Mouse (Mus musculus) embryonic facial prominence, embryonic 10.5 days (tissue): ENCODE measurements at regions not wholly inside any gene's neighbourhood (a gene's known extent, or its start where the extent isn't known, plus 50 kb on each side); places are given as distances from the start of the nearest gene placed in this dataset.

Experiments
- DNase-seq: peaks from one replicate; pipeline ENCODE4 v3.0.0-alpha.2; 2017; ENCODE audit warnings: low spot score
- H3K27ac ChIP-seq: fragments of 300-500 bp; sonication (generic); replicated peaks from 2 replicates; pipeline ENCODE4 v1.5.1; 2016; ENCODE audit warnings: mild to moderate bottlenecking
- H3K27me3 ChIP-seq: fragments of 300-500 bp; sonication (generic); replicated peaks from 2 replicates; pipeline ENCODE4 v1.6.1; 2016; ENCODE audit warnings: low read depth, mild to moderate bottlenecking; ENCODE audit not compliant: poor library complexity, severe bottlenecking
- H3K36me3 ChIP-seq: fragments of 300-500 bp; sonication (generic); replicated peaks from 2 replicates; pipeline ENCODE4 v1.6.1; 2016; ENCODE audit warnings: mild to moderate bottlenecking, moderate library complexity
- H3K4me1 ChIP-seq: fragments of 300-500 bp; sonication (generic); 2 replicates; pipeline ENCODE4 v1.6.1; 2016
- H3K4me3 ChIP-seq: fragments of 300-500 bp; sonication (generic); 2 replicates; pipeline ENCODE4 v1.5.1; 2016; ENCODE audit warnings: mild to moderate bottlenecking, moderate library complexity
- H3K9me3 ChIP-seq: fragments of 300-500 bp; sonication (generic); 2 replicates; pipeline ENCODE4 v1.6.1; 2016; ENCODE audit warnings: mild to moderate bottlenecking
- WGBS: fragments of 180-500 bp; shearing (Covaris S2); methylation state at CpG from one replicate; pipeline ENCODE4 v1.1.7; 2016; 5-methylcytosine and 5-hydroxymethylcytosine counted together

GRCm38 (mm10) chr2:171237276-171237960, 505.8 kb downstream of the Dok5 start:
- no peak overlapping the region for H3K4me3 ChIP-seq
- no peak for DNase-seq
- no peaks in the 10 kb centered on the region for H3K4me1 ChIP-seq
- H3K27me3 ChIP-seq = no peaks in the 10 kb centered on the region
- H3K27ac ChIP-seq = no peak overlapping the region
- H3K36me3 ChIP-seq = no peaks in the 10 kb centered on the region
- WGBS = 74% methylated on average over 8 of the region's 8 CpGs
- H3K9me3 ChIP-seq = no peaks in the 10 kb centered on the region

- no peak overlapping the region for H3K4me3 ChIP-seq
- no peaks in the 10 kb centered on the region for H3K27me3 ChIP-seq
- H3K9me3 ChIP-seq = no peaks in the 10 kb centered on the region
- H3K27ac ChIP-seq = no peak overlapping the region
- H3K4me1 ChIP-seq = no peaks in the 10 kb centered on the region
- DNase-seq = no peak
- no peaks in the 10 kb centered on the region for H3K36me3 ChIP-seq
Measured at GRCm38 (mm10) chr2:171232812-171233211, 501.2 kb downstream of the Dok5 start.

GRCm38 (mm10) chr2:171231288-171232050, 499.9 kb downstream of the Dok5 start:
- no peak for DNase-seq
- no peaks in the 10 kb centered on the region for H3K27me3 ChIP-seq
- no peak overlapping the region for H3K4me3 ChIP-seq
- H3K4me1 ChIP-seq = no peaks in the 10 kb centered on the region
- H3K27ac ChIP-seq = no peak overlapping the region
- WGBS = 76% methylated on average over 7 of the region's 7 CpGs
- H3K36me3 ChIP-seq = no peaks in the 10 kb centered on the region
- no peaks in the 10 kb centered on the region for H3K9me3 ChIP-seq

GRCm38 (mm10) chr2:171230536-171230935, 498.9 kb downstream of the Dok5 start:
- no peak overlapping the region for H3K4me3 ChIP-seq
- H3K9me3 ChIP-seq = no peaks in the 10 kb centered on the region
- no peaks in the 10 kb centered on the region for H3K36me3 ChIP-seq
- H3K27ac ChIP-seq = no peak overlapping the region
- H3K27me3 ChIP-seq = no peaks in the 10 kb centered on the region
- WGBS = 87% methylated on average over 12 of the region's 12 CpGs
- DNase-seq = no peak
- no peaks in the 10 kb centered on the region for H3K4me1 ChIP-seq

GRCm38 (mm10) chr2:171228229-171228628, 496.6 kb downstream of the Dok5 start:
- Histone ChIP-seq H3K4me1 (no peaks in the 10 kb centered on the region), H3K36me3 (no peaks in the 10 kb centered on the region), H3K9me3 (no peaks in the 10 kb centered on the region), H3K27me3 (no peaks in the 10 kb centered on the region), H3K4me3 (no peak overlapping the region), H3K27ac (no peak overlapping the region)
- DNase-seq = no peak
- WGBS = 77% methylated on average over 3 of the region's 3 CpGs

GRCm38 (mm10) chr2:171213792-171214191, 482.2 kb downstream of the Dok5 start:
- H3K27me3 ChIP-seq = no peaks in the 10 kb centered on the region
- no peaks in the 10 kb centered on the region for H3K36me3 ChIP-seq
- no peaks in the 10 kb centered on the region for H3K4me1 ChIP-seq
- no peak overlapping the region for H3K27ac ChIP-seq
- no peaks in the 10 kb centered on the region for H3K9me3 ChIP-seq
- WGBS = 80% methylated on average over 6 of the region's 6 CpGs
- H3K4me3 ChIP-seq = no peak overlapping the region
- no peak for DNase-seq

GRCm38 (mm10) chr2:171196472-171196871, 464.9 kb downstream of the Dok5 start:
- Histone ChIP-seq H3K9me3 (no peaks in the 10 kb centered on the region), H3K4me1 (no peaks in the 10 kb centered on the region), H3K4me3 (no peak overlapping the region), H3K27ac (no peak overlapping the region), H3K36me3 (no peaks in the 10 kb centered on the region), H3K27me3 (no peaks in the 10 kb centered on the region)
- DNase-seq = no peak
- 85% methylated on average over 7 of the region's 7 CpGs for WGBS

- no peak for DNase-seq
- 74% methylated on average over 5 of the region's 5 CpGs for WGBS
- Histone ChIP-seq H3K4me1 (no peaks in the 10 kb centered on the region), H3K36me3 (no peaks in the 10 kb centered on the region), H3K9me3 (no peaks in the 10 kb centered on the region), H3K27ac (no peak overlapping the region), H3K27me3 (no peaks in the 10 kb centered on the region), H3K4me3 (no peak overlapping the region)
Measured at GRCm38 (mm10) chr2:171192181-171192580, 460.6 kb downstream of the Dok5 start.
